Mouse (Mus musculus): Measurements from ENCODE around the gene Map2. TPM values are rescaled to one million over a fixed set of nuclear protein-coding genes. Genes with fewer than 3 reads are reported as not detected.

Gene Map2
- polyA plus RNA-seq (2014; fragmentation: Nextera tagmentation; extraction: Ambion mirVana): 4.1 and 5.5 TPM in 2 replicates

DNA sequence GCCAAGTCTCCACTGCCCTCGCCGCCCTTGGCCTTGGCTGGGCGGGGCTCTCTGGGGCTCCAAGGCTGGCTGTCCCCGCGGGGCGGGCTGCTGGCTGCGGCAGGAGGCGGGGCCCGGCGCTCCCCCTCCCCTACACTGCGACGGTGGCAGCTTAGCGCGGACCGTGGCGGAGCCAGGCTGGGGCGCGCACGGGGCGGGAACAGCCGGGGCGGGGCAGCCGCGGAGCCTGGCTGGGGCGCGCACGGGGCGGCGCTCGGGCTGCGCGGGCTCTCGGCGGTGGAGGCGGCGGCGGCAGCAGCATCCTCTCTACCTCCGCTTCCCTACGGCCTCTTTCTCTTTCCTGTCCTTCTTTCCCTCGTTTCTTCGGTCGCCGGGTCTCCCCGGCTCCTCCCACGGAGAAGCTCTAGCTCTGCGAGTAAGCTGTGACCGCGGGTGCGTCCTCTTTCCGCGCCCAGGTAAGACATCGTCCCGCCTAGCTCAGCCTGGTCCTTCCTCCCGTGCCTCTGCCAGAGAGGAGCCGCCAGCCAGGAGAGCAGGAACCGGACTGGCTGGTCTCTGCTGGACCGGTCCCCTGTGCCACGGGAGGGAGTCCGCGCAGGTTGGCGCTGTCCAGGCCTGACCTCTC lies at the start of gene Map2:
Gene Map2 (plus strand): TSS at position 233 of the 625 bp plus-strand sequence.
- Histone ChIP-seq H3K9me3 (ENCODE audit: control insufficient read depth, low read length) (no peaks in the 10 kb centered on the region), H3K4me2 (peak within 1 kb of the TSS; percentile 84), H3K27me3 (replicated peaks; ENCODE audit: control insufficient read depth, insufficient read depth, low read length) (peaks cover 6% of the 10 kb centered on the region; the same call in 1 of the 2 replicates), H3K27ac (ENCODE audit: low read depth, low read length) (no peak within 1 kb of the TSS), H3K4me1 (replicated peaks; ENCODE audit: control insufficient read depth, insufficient read depth, low read length) (no peaks in the 10 kb centered on the region), H3K9ac (ENCODE audit: low read depth, low read length) (0 out of 2 replicates have a peak within 1 kb of the TSS, but pooled peaks have one; percentile 14), H3K4me3 (ENCODE audit: low read depth, low read length) (peak within 1 kb of the TSS; percentile 59), H3K36me3 (ENCODE audit: control insufficient read depth, insufficient read depth, low read length) (no peaks in the 10 kb centered on the region)
- DNase-seq (ENCODE audit: low spot score) (peak; percentile 80), ATAC-seq (replicated peaks; ENCODE audit: low FRiP score) (peak; percentile 93)
- WGBS: under 1% methylated on average over 44 of the region's 61 CpGs

DNA sequence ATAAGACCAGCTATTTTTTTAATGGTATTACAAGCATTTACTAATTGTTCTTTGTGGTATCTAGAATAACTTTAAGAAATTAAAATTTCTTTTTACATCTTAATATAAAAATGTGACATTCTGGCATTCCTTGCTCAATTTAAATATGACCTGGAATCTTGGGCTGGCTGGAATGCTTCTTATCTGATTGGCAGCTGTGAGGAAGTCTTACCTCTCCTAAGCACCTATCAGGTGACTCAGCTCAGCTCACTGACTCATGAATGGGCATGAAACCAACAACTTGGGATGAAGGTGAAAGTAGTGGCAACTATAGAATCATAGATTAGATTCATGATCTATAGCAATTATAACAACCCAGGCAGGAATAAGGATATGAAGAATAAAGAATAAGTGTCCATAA lies 42.1 kb upstream of the Map2 start:
- no peak for ATAC-seq (replicated peaks; ENCODE audit: low FRiP score)
- no peaks in the 10 kb centered on the region for H3K27me3 ChIP-seq (replicated peaks; ENCODE audit: control insufficient read depth, insufficient read depth, low read length)
- DNase-seq (ENCODE audit: low spot score): no peak
- H3K4me2 ChIP-seq: no peak overlapping the region
- no peak overlapping the region for H3K4me3 ChIP-seq (ENCODE audit: low read depth, low read length)
- no peaks in the 10 kb centered on the region for H3K9me3 ChIP-seq (ENCODE audit: control insufficient read depth, low read length)
- H3K9ac ChIP-seq (ENCODE audit: low read depth, low read length): no peak overlapping the region
- no peak overlapping the region for H3K27ac ChIP-seq (ENCODE audit: low read depth, low read length)
- H3K36me3 ChIP-seq (ENCODE audit: control insufficient read depth, insufficient read depth, low read length): no peaks in the 10 kb centered on the region
- H3K4me1 ChIP-seq (replicated peaks; ENCODE audit: control insufficient read depth, insufficient read depth, low read length): no peaks in the 10 kb centered on the region

- H3K27me3 ChIP-seq (replicated peaks; ENCODE audit: control insufficient read depth, insufficient read depth, low read length): no peaks in the 10 kb centered on the region
- H3K4me1 ChIP-seq (replicated peaks; ENCODE audit: control insufficient read depth, insufficient read depth, low read length): no peaks in the 10 kb centered on the region
- no peak overlapping the region for H3K9ac ChIP-seq (ENCODE audit: low read depth, low read length)
- H3K36me3 ChIP-seq (ENCODE audit: control insufficient read depth, insufficient read depth, low read length): no peaks in the 10 kb centered on the region
- ATAC-seq (replicated peaks; ENCODE audit: low FRiP score): no peak
- H3K4me2 ChIP-seq: no peak overlapping the region
- no peaks in the 10 kb centered on the region for H3K9me3 ChIP-seq (ENCODE audit: control insufficient read depth, low read length)
- no peak for DNase-seq (ENCODE audit: low spot score)
- no peak overlapping the region for H3K4me3 ChIP-seq (ENCODE audit: low read depth, low read length)
- H3K27ac ChIP-seq (ENCODE audit: low read depth, low read length): no peak overlapping the region
Measured at GRCm38 (mm10) chr1:66135324-66135723, 39.7 kb upstream of the Map2 start.

- H3K4me2 ChIP-seq: no peak overlapping the region
- H3K4me3 ChIP-seq (ENCODE audit: low read depth, low read length): no peak overlapping the region
- WGBS: 84% methylated on average over 1 of the region's 1 CpGs
- H3K27ac ChIP-seq (ENCODE audit: low read depth, low read length): no peak overlapping the region
- no peaks in the 10 kb centered on the region for H3K27me3 ChIP-seq (replicated peaks; ENCODE audit: control insufficient read depth, insufficient read depth, low read length)
- H3K9ac ChIP-seq (ENCODE audit: low read depth, low read length): no peak overlapping the region
- DNase-seq (ENCODE audit: low spot score) (no peak), ATAC-seq (replicated peaks; ENCODE audit: low FRiP score) (no peak)
- no peaks in the 10 kb centered on the region for H3K9me3 ChIP-seq (ENCODE audit: control insufficient read depth, low read length)
- H3K36me3 ChIP-seq (ENCODE audit: control insufficient read depth, insufficient read depth, low read length): no peaks in the 10 kb centered on the region
- H3K4me1 ChIP-seq (replicated peaks; ENCODE audit: control insufficient read depth, insufficient read depth, low read length): no peaks in the 10 kb centered on the region
Measured at GRCm38 (mm10) chr1:66140686-66141085, 34.4 kb upstream of the Map2 start.

DNA sequence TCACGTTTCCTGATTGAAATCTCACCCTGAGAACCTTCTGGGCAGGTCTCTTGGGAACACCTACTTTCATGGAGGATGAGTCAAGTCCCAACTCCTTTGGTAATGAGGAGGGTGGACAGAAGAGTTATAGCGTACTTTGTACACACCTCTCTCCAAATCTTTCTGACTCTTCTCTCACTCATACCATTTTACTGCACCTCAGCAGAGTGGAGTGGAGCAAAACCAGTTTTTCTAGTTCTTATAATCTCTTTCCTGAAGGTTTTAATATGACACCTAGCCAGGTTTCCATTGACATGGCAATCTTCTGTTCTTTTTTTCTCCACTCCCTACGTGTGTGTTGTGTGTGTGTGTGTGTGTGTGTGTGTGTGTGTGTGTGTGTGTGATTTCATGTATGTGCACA lies 29.9 kb upstream of the Map2 start:
- no peak for ATAC-seq (replicated peaks; ENCODE audit: low FRiP score)
- Histone ChIP-seq H3K27me3 (replicated peaks; ENCODE audit: control insufficient read depth, insufficient read depth, low read length) (no peaks in the 10 kb centered on the region), H3K36me3 (ENCODE audit: control insufficient read depth, insufficient read depth, low read length) (no peaks in the 10 kb centered on the region), H3K4me2 (no peak overlapping the region), H3K4me1 (replicated peaks; ENCODE audit: control insufficient read depth, insufficient read depth, low read length) (no peaks in the 10 kb centered on the region), H3K9ac (ENCODE audit: low read depth, low read length) (no peak overlapping the region), H3K27ac (ENCODE audit: low read depth, low read length) (no peak overlapping the region), H3K4me3 (ENCODE audit: low read depth, low read length) (no peak overlapping the region), H3K9me3 (ENCODE audit: control insufficient read depth, low read length) (no peaks in the 10 kb centered on the region)
- 62% methylated on average over 3 of the region's 3 CpGs for WGBS
- no peak for DNase-seq (ENCODE audit: low spot score)

GRCm38 (mm10) chr1:66148825-66149514 lies 26.1 kb upstream of the Map2 start:
- Histone ChIP-seq H3K4me2 (no peak overlapping the region), H3K4me1 (replicated peaks; ENCODE audit: control insufficient read depth, insufficient read depth, low read length) (no peaks in the 10 kb centered on the region), H3K9ac (ENCODE audit: low read depth, low read length) (no peak overlapping the region), H3K4me3 (ENCODE audit: low read depth, low read length) (no peak overlapping the region), H3K27me3 (replicated peaks; ENCODE audit: control insufficient read depth, insufficient read depth, low read length) (no peaks in the 10 kb centered on the region), H3K36me3 (ENCODE audit: control insufficient read depth, insufficient read depth, low read length) (no peaks in the 10 kb centered on the region), H3K27ac (ENCODE audit: low read depth, low read length) (no peak overlapping the region), H3K9me3 (ENCODE audit: control insufficient read depth, low read length) (no peaks in the 10 kb centered on the region)
- 73% methylated on average over 2 of the region's 2 CpGs for WGBS
- ATAC-seq (replicated peaks; ENCODE audit: low FRiP score): no peak
- DNase-seq (ENCODE audit: low spot score): no peak

GRCm38 (mm10) chr1:66150806-66151205 lies 24.3 kb upstream of the Map2 start:
- Histone ChIP-seq H3K36me3 (ENCODE audit: control insufficient read depth, insufficient read depth, low read length) (no peaks in the 10 kb centered on the region), H3K27me3 (replicated peaks; ENCODE audit: control insufficient read depth, insufficient read depth, low read length) (no peaks in the 10 kb centered on the region), H3K4me3 (ENCODE audit: low read depth, low read length) (no peak overlapping the region), H3K4me1 (replicated peaks; ENCODE audit: control insufficient read depth, insufficient read depth, low read length) (no peaks in the 10 kb centered on the region), H3K9ac (ENCODE audit: low read depth, low read length) (no peak overlapping the region), H3K27ac (ENCODE audit: low read depth, low read length) (no peak overlapping the region), H3K9me3 (ENCODE audit: control insufficient read depth, low read length) (no peaks in the 10 kb centered on the region), H3K4me2 (no peak overlapping the region)
- DNase-seq (ENCODE audit: low spot score) (no peak), ATAC-seq (replicated peaks; ENCODE audit: low FRiP score) (no peak)
- whole genome bisulfite sequencing: 83% methylated on average over 3 of the region's 3 CpGs

GRCm38 (mm10) chr1:66157135-66157534 lies 17.9 kb upstream of the Map2 start:
- Histone ChIP-seq H3K4me1 (replicated peaks; ENCODE audit: control insufficient read depth, insufficient read depth, low read length) (no peaks in the 10 kb centered on the region), H3K36me3 (ENCODE audit: control insufficient read depth, insufficient read depth, low read length) (no peaks in the 10 kb centered on the region), H3K9me3 (ENCODE audit: control insufficient read depth, low read length) (no peaks in the 10 kb centered on the region), H3K4me2 (no peak overlapping the region), H3K27ac (ENCODE audit: low read depth, low read length) (no peak overlapping the region), H3K9ac (ENCODE audit: low read depth, low read length) (no peak overlapping the region), H3K4me3 (ENCODE audit: low read depth, low read length) (no peak overlapping the region), H3K27me3 (replicated peaks; ENCODE audit: control insufficient read depth, insufficient read depth, low read length) (no peaks in the 10 kb centered on the region)
- DNase-seq (ENCODE audit: low spot score) (no peak), ATAC-seq (replicated peaks; ENCODE audit: low FRiP score) (no peak)
- 79% methylated on average over 2 of the region's 2 CpGs for WGBS

- ATAC-seq (replicated peaks; ENCODE audit: low FRiP score) (no peak), DNase-seq (ENCODE audit: low spot score) (no peak)
- H3K4me1 ChIP-seq (replicated peaks; ENCODE audit: control insufficient read depth, insufficient read depth, low read length): no peaks in the 10 kb centered on the region
- no peaks in the 10 kb centered on the region for H3K9me3 ChIP-seq (ENCODE audit: control insufficient read depth, low read length)
- no peak overlapping the region for H3K4me3 ChIP-seq (ENCODE audit: low read depth, low read length)
- H3K27me3 ChIP-seq (replicated peaks; ENCODE audit: control insufficient read depth, insufficient read depth, low read length): no peaks in the 10 kb centered on the region
- no peak overlapping the region for H3K9ac ChIP-seq (ENCODE audit: low read depth, low read length)
- H3K27ac ChIP-seq (ENCODE audit: low read depth, low read length): no peak overlapping the region
- no peak overlapping the region for H3K4me2 ChIP-seq
- no peaks in the 10 kb centered on the region for H3K36me3 ChIP-seq (ENCODE audit: control insufficient read depth, insufficient read depth, low read length)
Measured at GRCm38 (mm10) chr1:66157589-66157988, 17.5 kb upstream of the Map2 start.

All from liver, embryonic 11.5 days (tissue).